Mouse (Mus musculus): ENCODE data around the gene Myo18b. TPM values are rescaled to one million over a fixed set of nuclear protein-coding genes. Genes with fewer than 3 reads are reported as not detected.

Gene Myo18b
- polyA plus RNA-seq, 1 experiment from 2014 or later: 1.8 TPM

GRCm38 (mm10) chr5:112791792-112792780, 104.1 kb downstream of the Myo18b start:
- Histone ChIP-seq H3K4me3 (no peak overlapping the region), H3K36me3 (no peaks in the 10 kb centered on the region), H3K9ac (replicated peaks) (no peak overlapping the region), H3K27me3 (peaks cover 15% of the 10 kb centered on the region; the same call in 1 of the 2 replicates), H3K4me2 (replicated peaks) (no peak overlapping the region), H3K4me1 (peaks cover 11% of the 10 kb centered on the region; the same call in 1 of the 2 replicates), H3K9me3 (no peaks in the 10 kb centered on the region), H3K27ac (replicated peaks) (no peak overlapping the region)
- ATAC-seq (ENCODE audit: low FRiP score, low read depth): no peak
- 81% methylated on average over 15 of the region's 15 CpGs for WGBS

- peaks cover 3% of the 10 kb centered on the region; the same call in 1 of the 2 replicates for H3K4me1 ChIP-seq
- no peaks in the 10 kb centered on the region for H3K36me3 ChIP-seq
- no peak overlapping the region for H3K4me3 ChIP-seq
- H3K27ac ChIP-seq (replicated peaks): no peak overlapping the region
- H3K9ac ChIP-seq (replicated peaks): no peak overlapping the region
- ATAC-seq (ENCODE audit: low FRiP score, low read depth): no peak
- H3K9me3 ChIP-seq: no peaks in the 10 kb centered on the region
- peaks cover 15% of the 10 kb centered on the region; the same call in 1 of the 2 replicates for H3K27me3 ChIP-seq
- H3K4me2 ChIP-seq (replicated peaks): no peak overlapping the region
- 81% methylated on average over 4 of the region's 4 CpGs for WGBS
These were observed 105.6 kb downstream of the Myo18b start for GRCm38 (mm10) chr5:112790376-112791111.

DNA sequence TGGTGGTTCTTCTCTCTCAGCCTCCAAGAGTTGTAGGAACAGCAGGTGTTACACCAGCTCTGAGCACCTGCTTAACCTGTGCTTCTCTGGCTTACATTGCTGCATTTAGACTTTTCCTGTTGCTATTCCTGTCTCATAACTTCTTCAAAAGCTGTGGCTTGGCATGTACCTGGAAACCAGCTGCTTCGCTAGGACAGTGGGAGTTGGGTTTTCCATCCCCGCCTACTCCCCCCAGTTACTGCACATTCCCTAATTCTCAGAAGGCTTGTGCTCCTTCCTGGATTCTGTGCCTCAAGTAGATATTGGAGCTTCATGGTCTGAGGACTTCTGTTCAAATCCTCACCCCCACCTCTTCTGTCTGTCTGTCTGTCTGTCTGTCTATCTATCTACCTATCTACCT, 107.7 kb downstream of the Myo18b start:
- Histone ChIP-seq H3K36me3 (no peaks in the 10 kb centered on the region), H3K9ac (replicated peaks) (no peak overlapping the region), H3K4me1 (no peaks in the 10 kb centered on the region), H3K4me2 (replicated peaks) (no peak overlapping the region), H3K9me3 (no peaks in the 10 kb centered on the region), H3K4me3 (no peak overlapping the region), H3K27me3 (peaks cover 15% of the 10 kb centered on the region; the same call in 1 of the 2 replicates), H3K27ac (replicated peaks) (no peak overlapping the region)
- no peak for ATAC-seq (ENCODE audit: low FRiP score, low read depth)
- WGBS: 89% methylated on average over 2 of the region's 2 CpGs

GRCm38 (mm10) chr5:112786788-112787187, 109.4 kb downstream of the Myo18b start:
- no peak for ATAC-seq (ENCODE audit: low FRiP score, low read depth)
- Histone ChIP-seq H3K27ac (replicated peaks) (no peak overlapping the region), H3K27me3 (peaks cover 15% of the 10 kb centered on the region; the same call in 1 of the 2 replicates), H3K4me2 (replicated peaks) (no peak overlapping the region), H3K4me3 (no peak overlapping the region), H3K36me3 (no peaks in the 10 kb centered on the region), H3K4me1 (no peaks in the 10 kb centered on the region), H3K9ac (replicated peaks) (no peak overlapping the region), H3K9me3 (no peaks in the 10 kb centered on the region)
- WGBS: 85% methylated on average over 6 of the region's 6 CpGs

DNA sequence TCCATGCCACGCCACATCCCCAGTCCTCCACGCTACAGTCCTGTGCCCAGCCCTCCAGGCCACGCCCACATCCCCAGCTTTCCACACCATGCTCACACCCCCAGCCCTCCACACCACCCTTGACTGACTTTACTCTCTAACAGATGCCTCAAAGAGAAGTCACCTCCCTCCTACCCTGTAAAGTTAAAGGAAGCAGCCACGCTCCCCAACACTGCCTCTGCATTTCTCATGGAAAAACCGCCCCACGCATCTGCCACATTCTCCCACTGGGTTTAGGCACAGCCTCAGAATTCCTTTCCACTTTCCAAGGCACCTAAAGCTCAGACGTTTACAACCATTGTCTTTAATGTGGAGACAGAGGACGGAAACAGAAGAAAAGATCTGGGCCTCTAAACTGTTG, 110.1 kb downstream of the Myo18b start:
- no peak overlapping the region for H3K27ac ChIP-seq (replicated peaks)
- ATAC-seq (ENCODE audit: low FRiP score, low read depth): no peak
- peaks cover 14% of the 10 kb centered on the region; the same call in 1 of the 2 replicates for H3K27me3 ChIP-seq
- H3K9ac ChIP-seq (replicated peaks): no peak overlapping the region
- no peaks in the 10 kb centered on the region for H3K36me3 ChIP-seq
- no peak overlapping the region for H3K4me3 ChIP-seq
- H3K9me3 ChIP-seq: no peaks in the 10 kb centered on the region
- no peak overlapping the region for H3K4me2 ChIP-seq (replicated peaks)
- 80% methylated on average over 8 of the region's 8 CpGs for WGBS
- no peaks in the 10 kb centered on the region for H3K4me1 ChIP-seq

DNA sequence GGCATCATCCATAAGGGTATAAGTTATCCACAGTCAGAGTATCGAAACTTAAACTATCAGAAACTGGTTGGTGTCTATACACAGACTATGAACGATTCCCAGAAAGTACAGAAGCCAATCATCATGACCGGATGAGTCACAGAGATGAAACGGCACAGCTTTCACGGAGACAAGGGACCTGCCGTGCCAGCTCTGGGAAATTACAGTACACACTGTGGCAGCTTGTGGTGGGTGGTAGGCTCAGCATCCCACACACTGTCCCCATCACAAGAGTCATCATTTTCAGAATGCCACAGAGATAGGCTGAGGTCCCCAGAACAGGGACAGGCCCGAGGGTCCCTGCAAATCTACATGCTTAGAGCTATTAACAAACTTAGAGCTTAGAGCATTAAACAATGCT, 114.4 kb downstream of the Myo18b start:
- no peaks in the 10 kb centered on the region for H3K4me1 ChIP-seq
- no peaks in the 10 kb centered on the region for H3K36me3 ChIP-seq
- no peaks in the 10 kb centered on the region for H3K9me3 ChIP-seq
- H3K4me3 ChIP-seq: no peak overlapping the region
- H3K9ac ChIP-seq (replicated peaks): no peak overlapping the region
- WGBS: 88% methylated on average over 7 of the region's 7 CpGs
- H3K27ac ChIP-seq (replicated peaks): no peak overlapping the region
- no peak for ATAC-seq (ENCODE audit: low FRiP score, low read depth)
- H3K27me3 ChIP-seq: peaks cover 13% of the 10 kb centered on the region; the same call in 1 of the 2 replicates
- H3K4me2 ChIP-seq (replicated peaks): no peak overlapping the region

- Histone ChIP-seq H3K4me3 (no peak overlapping the region), H3K36me3 (no peaks in the 10 kb centered on the region), H3K4me2 (replicated peaks) (no peak overlapping the region), H3K4me1 (no peaks in the 10 kb centered on the region), H3K9me3 (no peaks in the 10 kb centered on the region), H3K27ac (replicated peaks) (no peak overlapping the region), H3K27me3 (peaks cover 13% of the 10 kb centered on the region; the same call in 1 of the 2 replicates), H3K9ac (replicated peaks) (no peak overlapping the region)
- 87% methylated on average over 4 of the region's 4 CpGs for WGBS
- no peak for ATAC-seq (ENCODE audit: low FRiP score, low read depth)
These were observed 114.9 kb downstream of the Myo18b start for GRCm38 (mm10) chr5:112781231-112781630.

DNA sequence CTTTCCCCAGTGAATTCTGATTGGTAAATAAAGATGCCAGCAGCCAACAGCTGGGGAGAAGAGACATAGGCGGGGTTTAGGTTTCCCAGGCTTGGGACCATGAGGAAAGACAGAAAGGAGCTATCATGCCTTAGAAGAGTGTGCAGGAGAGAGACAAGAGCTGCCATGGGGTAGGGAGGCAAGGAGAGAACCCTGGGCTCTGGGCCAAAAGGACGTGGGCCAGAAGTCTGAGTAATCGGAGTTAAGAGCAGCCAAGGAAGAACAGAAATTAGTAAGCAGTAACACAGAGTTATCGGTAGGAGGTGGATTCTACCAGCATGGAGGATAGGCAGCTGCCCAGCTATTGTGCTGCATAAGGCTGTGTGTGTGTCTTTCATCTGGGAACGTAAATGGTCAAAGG, 115.8 kb downstream of the Myo18b start:
- Histone ChIP-seq H3K27me3 (peaks cover 13% of the 10 kb centered on the region; the same call in 1 of the 2 replicates), H3K4me1 (no peaks in the 10 kb centered on the region), H3K9ac (replicated peaks) (no peak overlapping the region), H3K4me3 (no peak overlapping the region), H3K4me2 (replicated peaks) (no peak overlapping the region), H3K9me3 (no peaks in the 10 kb centered on the region), H3K27ac (replicated peaks) (no peak overlapping the region), H3K36me3 (no peaks in the 10 kb centered on the region)
- ATAC-seq (ENCODE audit: low FRiP score, low read depth): no peak
- WGBS: 89% methylated on average over 5 of the region's 5 CpGs

GRCm38 (mm10) chr5:112776781-112777405, 119.3 kb downstream of the Myo18b start:
- H3K4me3 ChIP-seq: no peak overlapping the region
- 36% methylated on average over 15 of the region's 15 CpGs for WGBS
- no peaks in the 10 kb centered on the region for H3K36me3 ChIP-seq
- H3K4me2 ChIP-seq (replicated peaks): no peak overlapping the region
- no peak for ATAC-seq (ENCODE audit: low FRiP score, low read depth)
- no peaks in the 10 kb centered on the region for H3K9me3 ChIP-seq
- peaks cover 13% of the 10 kb centered on the region for H3K27me3 ChIP-seq
- peaks cover 6% of the 10 kb centered on the region; the same call in 1 of the 2 replicates for H3K4me1 ChIP-seq
- H3K9ac ChIP-seq (replicated peaks): no peak overlapping the region
- H3K27ac ChIP-seq (replicated peaks): no peak overlapping the region

DNA sequence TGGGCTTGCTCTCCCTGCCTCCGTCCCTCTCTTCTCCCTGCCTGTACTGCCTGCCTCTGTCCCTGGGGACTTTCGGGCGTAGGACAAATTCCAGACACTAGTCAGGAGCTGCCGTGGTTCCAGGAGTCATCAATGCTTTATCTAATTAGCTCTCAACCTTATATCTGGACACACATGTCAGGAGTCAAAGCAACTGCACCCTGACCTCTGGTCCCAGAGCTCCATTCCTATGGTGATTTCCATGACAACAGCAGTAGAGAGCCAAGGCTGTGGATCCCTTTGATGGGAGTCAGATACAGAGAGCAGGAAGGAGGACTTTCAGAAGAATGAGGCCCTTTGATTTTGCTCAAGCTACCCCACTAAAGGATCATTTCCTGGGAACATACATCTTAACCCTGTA, 122.7 kb downstream of the Myo18b start:
- 12% methylated on average over 4 of the region's 4 CpGs for WGBS
- H3K4me3 ChIP-seq: no peak overlapping the region
- H3K27ac ChIP-seq (replicated peaks): no peak overlapping the region
- H3K4me2 ChIP-seq (replicated peaks): no peak overlapping the region
- no peak overlapping the region for H3K9ac ChIP-seq (replicated peaks)
- peaks cover 14% of the 10 kb centered on the region for H3K4me1 ChIP-seq
- no peaks in the 10 kb centered on the region for H3K36me3 ChIP-seq
- peaks cover 11% of the 10 kb centered on the region for H3K27me3 ChIP-seq
- no peaks in the 10 kb centered on the region for H3K9me3 ChIP-seq
- ATAC-seq (ENCODE audit: low FRiP score, low read depth): no peak

GRCm38 (mm10) chr5:112771376-112771901, 124.7 kb downstream of the Myo18b start:
- no peaks in the 10 kb centered on the region; the same call in 1 of the 2 replicates for H3K27me3 ChIP-seq
- no peak overlapping the region for H3K27ac ChIP-seq (replicated peaks)
- H3K9ac ChIP-seq (replicated peaks): no peak overlapping the region
- no peaks in the 10 kb centered on the region for H3K9me3 ChIP-seq
- ATAC-seq (ENCODE audit: low FRiP score, low read depth): no peak
- peaks cover 14% of the 10 kb centered on the region for H3K4me1 ChIP-seq
- H3K4me2 ChIP-seq (replicated peaks): no peak overlapping the region
- H3K36me3 ChIP-seq: no peaks in the 10 kb centered on the region
- no peak overlapping the region for H3K4me3 ChIP-seq
- WGBS: 71% methylated on average over 6 of the region's 6 CpGs
